Mouse (Mus musculus): ENCODE results near the gene Efcc1.

- TF ChIP-seq HCFC1 (IDR thresholded peaks at IDR 0.05; ENCODE audit: borderline replicate concordance, insufficient read depth, low read length) (no peak), ZNF384 (IDR thresholded peaks at IDR 0.05; ENCODE audit: low read depth, low read length) (no peak), MAFK (IDR thresholded peaks at IDR 0.05; ENCODE audit: insufficient read depth, low read depth, low read length) (no peak), CHD2 (IDR thresholded peaks at IDR 0.05; ENCODE audit: low read depth, low read length) (no peak)
Observed at GRCm38 (mm10) chr6:87796251-87796880, 65.7 kb downstream of the Efcc1 start.
